Mouse (Mus musculus): Measurements from ENCODE around the gene Gm3183.
"Not testable (repeated sequence)": the region's sequence is repeated elsewhere in the genome, so short reads cannot be mapped to it uniquely, and the experiment has no call there.

The Gm3183 gene

DNA sequence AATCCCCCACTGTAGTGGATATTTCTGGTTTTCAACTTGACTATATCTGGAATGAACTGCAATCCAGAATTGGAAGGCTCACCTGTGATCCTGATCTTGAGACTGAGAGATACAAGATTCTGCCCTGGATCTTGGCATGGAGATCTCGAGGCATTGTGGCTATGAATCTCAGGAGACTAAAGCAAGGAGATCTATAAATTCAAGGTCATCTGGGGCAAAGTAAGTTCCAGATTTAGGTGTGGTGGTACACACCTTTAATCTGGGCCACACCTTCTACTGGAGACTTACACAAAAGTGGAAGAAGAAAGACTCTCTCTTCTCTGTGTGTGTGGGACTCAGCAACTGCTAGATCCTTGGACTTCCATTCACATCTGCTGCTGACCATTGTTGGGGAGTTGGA is at the start of gene Gm3183:
Gm3183 (plus strand) TSS at position 301 of the 400 bp plus-strand sequence.
- DNase-seq (ENCODE audit: low spot score), result not testable (repeated sequence)
